Mouse (Mus musculus) mature B cell (primary cell): Measurements from ENCODE around the gene Klrb1b.

Experiments
- in situ Hi-C: fragments of 300-500 bp; cut with MboI; formaldehyde crosslinking; loops from 2 replicates; pipeline ENCODE4 v1.14.3; 2019

Klrb1b gene

DNA sequence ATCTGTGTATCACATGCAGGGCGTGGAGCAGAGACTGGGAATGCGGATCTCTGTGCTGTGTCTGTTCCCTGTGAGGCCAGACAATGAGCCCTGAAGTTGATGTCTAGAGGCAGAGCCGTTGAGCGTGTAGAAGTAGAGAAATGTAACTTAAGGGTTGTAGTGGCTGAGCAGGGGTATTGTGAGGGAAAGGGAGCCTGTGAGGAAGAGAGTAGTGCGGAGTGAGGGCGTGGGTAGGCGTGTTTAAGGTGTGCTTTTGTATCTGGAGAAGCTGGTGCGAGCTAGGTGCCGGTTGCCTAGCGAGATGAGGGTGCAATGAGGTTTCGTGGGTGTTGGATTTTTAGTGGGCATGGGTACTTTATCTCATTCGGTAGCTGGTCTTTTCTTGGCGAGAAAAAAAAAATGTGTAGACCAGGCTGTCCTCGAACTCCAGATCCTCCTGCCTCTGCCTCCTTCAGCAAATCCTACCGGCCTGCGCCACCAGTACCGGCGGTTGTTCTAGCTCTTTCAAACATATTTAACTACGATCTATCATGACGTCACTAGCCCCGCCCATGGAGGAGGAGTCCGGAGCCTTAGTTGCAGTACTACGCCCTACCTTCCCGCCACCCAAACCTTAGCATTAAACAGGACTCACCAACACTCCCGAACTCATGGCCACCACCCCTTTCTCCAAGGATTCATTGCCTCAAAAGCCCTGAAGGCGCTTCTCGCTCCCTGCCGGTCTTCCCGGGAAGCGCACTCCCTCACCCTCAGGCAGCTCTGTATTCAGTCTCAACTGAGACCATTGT, 62.2 kb downstream of the Klrb1b start:
- in situ Hi-C loops = loop anchor here (5.0 kb wide), 1 partner anchor 78 kb away; no protein-coding TSS in a partner anchor
